Mouse (Mus musculus) induced T-regulatory cell, adult 2 months (primary cell): Measurements from ENCODE around the gene Hmga1.
A peak's percentile ranks its signal among the peaks of the same experiment; 100 is the strongest.

Experiments used
- DNase-seq: peaks from one replicate; pipeline ENCODE4 v3.0.0-alpha.2; 2012; ENCODE audit warnings: low read depth

Gene Hmga1

GRCm38 (mm10) chr17:27591826-27592564 lies 35.7 kb downstream of the Hmga1 start:
- DNase-seq: peak; percentile 86

DNA sequence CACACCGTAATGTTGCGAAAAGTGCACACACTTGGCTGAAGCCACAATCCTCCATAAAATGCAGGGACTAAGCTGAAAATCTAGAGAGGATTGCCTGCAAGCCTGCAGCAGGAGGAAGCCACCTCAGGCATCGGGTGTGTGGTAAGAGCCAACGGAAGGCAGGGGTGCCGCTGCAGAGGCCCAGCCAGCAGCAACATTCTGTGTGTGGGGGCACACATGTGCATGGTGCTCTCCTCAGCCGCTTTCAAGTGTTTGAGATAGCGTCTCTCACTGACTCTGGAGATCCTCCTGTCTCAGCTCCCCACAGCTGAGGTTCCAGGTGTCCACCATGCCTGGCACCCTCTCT lies 36.2 kb downstream of the Hmga1 start:
- no peak for DNase-seq

DNA sequence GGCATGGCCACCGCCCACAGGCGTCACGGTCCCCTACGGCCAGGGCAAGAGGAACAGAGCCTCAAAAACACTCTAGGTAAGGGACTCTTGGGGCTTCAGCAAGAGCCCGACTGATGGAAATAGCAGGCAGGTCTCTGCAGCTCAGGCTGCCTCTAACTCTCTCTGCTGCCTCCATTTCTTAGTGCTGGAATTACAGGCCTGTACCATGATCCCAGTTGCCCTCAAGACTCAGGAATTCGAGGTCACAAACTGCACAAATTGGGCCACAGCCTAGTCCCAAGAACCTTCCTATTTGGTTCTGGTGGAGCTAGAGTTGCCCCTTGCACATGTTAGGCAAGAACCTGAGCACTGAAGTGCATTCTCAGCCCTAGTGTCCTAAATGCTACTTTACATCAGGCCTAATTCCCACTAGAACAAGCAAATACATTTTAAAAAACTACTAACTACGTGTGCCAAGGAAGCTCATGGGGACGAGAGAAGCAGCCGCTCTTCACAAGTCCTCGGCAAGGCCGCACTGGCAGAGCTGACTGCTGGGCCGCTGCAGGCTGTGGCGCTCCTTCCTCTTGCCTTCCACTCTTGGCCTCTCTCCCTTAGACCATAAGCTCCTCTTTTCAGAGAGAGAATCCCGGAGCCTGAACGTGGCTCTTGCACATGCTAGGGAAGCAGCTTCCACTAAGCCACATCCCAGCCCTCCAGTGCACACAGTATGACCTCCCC lies 39.5 kb downstream of the Hmga1 start:
- no peak for DNase-seq

- DNase-seq: no peak
These were observed 40.3 kb downstream of the Hmga1 start for GRCm38 (mm10) chr17:27596376-27597190.

GRCm38 (mm10) chr17:27600286-27600685 lies 44.0 kb downstream of the Hmga1 start:
- no peak for DNase-seq

DNA sequence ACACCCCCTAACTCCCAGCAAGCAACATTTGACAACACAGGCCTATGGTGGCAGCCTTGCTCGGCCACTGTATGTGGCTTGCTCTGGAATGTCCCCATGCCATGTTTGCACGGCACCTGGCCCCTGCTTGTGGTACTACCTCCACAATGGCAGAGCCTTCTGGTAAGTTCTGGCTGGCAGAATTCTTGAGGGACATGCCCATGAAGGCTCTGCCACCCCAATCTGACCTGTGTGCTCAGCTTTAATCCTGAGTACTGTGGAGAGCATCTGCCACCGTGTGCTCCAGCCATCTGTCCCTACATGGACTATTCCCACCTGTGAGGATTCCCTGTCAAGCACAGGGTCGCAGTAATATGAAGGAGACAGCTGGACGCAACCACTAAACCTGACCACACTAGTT lies 44.6 kb downstream of the Hmga1 start:
- DNase-seq: no peak

- no peak for DNase-seq
These were observed 46.7 kb downstream of the Hmga1 start for GRCm38 (mm10) chr17:27603036-27603435.

GRCm38 (mm10) chr17:27603522-27604234 lies 47.4 kb downstream of the Hmga1 start:
- no peak for DNase-seq

GRCm38 (mm10) chr17:27609576-27609975 lies 53.3 kb downstream of the Hmga1 start:
- no peak for DNase-seq

DNA sequence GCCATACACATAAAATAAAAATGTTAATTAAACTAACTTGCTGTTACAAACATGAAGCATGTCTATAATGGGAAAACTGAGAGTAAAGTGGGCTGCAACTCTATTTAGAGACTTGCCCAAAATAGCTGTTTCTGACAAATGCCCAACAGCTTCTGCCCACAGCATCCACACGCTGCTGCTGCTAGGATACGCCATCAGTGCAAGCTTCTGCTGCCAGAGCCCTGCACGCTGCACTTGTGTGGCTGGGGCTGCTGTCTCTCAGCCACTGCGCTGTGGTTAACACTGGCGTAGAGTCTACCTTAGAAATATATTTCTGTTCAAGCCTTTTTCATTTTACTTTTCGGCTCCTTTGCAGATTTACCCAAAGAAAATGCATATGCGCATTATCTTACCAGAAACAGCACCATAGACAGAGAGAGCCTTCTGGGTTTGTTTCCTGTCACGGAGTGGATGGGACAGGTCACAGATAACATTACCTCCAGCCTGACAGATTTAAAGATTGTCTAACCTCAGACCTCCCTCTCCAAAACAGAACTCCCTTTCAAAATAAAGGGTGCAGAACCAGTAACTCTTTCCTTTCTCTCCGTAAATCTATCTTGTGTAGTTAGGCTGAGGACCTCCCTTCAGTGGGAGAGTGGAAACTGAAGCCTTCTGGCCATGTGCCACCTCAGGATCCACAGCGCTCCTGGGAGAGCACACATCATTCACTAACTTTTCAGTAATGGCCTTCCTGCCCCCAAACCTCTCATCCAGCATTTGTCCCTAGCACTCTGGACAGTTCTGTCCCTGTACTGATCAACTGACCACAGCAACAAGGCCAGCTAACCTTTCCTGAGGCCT lies 54.6 kb downstream of the Hmga1 start:
- no peak for DNase-seq

- DNase-seq: no peak
These were observed 55.2 kb downstream of the Hmga1 start for GRCm38 (mm10) chr17:27611519-27611884.

- DNase-seq: no peak
These were observed 55.7 kb downstream of the Hmga1 start for GRCm38 (mm10) chr17:27611994-27612393.

GRCm38 (mm10) chr17:27613016-27613415 lies 56.7 kb downstream of the Hmga1 start:
- DNase-seq: no peak
